Mouse (Mus musculus) gastrocnemius, adult 18-20 months (tissue): ENCODE results near the gene Scnn1a. TPM values are rescaled to one million over a fixed set of nuclear protein-coding genes. Genes with fewer than 3 reads are reported as not detected.

Experiments
- DNase-seq: peaks from one replicate; pipeline ENCODE4 v3.0.0; 2021; ENCODE audit warnings: low spot score
- total RNA-seq, 2 experiments: library from RNA; stranded (reverse); gene quantifications; 2 replicates each; pipeline ENCODE4 v1.2.3; 2021

Gene Scnn1a
- total RNA-seq, 2 experiments from 2014 or later = 0.19 to 0.25 TPM

GRCm38 (mm10) chr6:125360846-125361245 lies 40.4 kb downstream of the Scnn1a start:
- DNase-seq = no peak

GRCm38 (mm10) chr6:125361467-125362291 lies 41.2 kb downstream of the Scnn1a start:
- DNase-seq = no peak

GRCm38 (mm10) chr6:125363021-125363420 lies 42.6 kb downstream of the Scnn1a start:
- no peak for DNase-seq

GRCm38 (mm10) chr6:125363451-125364242 lies 43.2 kb downstream of the Scnn1a start:
- DNase-seq = no peak

- no peak for DNase-seq
Measured at GRCm38 (mm10) chr6:125364448-125364847, 44.0 kb downstream of the Scnn1a start.

GRCm38 (mm10) chr6:125365522-125365921 lies 45.1 kb downstream of the Scnn1a start:
- no peak for DNase-seq

GRCm38 (mm10) chr6:125366133-125366532 lies 45.7 kb downstream of the Scnn1a start:
- no peak for DNase-seq

- no peak for DNase-seq
Measured at GRCm38 (mm10) chr6:125367758-125368371, 47.4 kb downstream of the Scnn1a start.

GRCm38 (mm10) chr6:125377042-125377441 lies 56.6 kb downstream of the Scnn1a start:
- no peak for DNase-seq

- DNase-seq = peak; percentile 54
Measured at GRCm38 (mm10) chr6:125377582-125378451, 57.4 kb downstream of the Scnn1a start.

- DNase-seq = no peak
Measured at GRCm38 (mm10) chr6:125378621-125379020, 58.2 kb downstream of the Scnn1a start.

GRCm38 (mm10) chr6:125379781-125380180 lies 59.3 kb downstream of the Scnn1a start:
- no peak for DNase-seq

- no peak for DNase-seq
Measured at GRCm38 (mm10) chr6:125380372-125381360, 60.2 kb downstream of the Scnn1a start, which contains the start of gene Plekhg6. TSS of gene Plekhg6 (minus strand) at chr6:125380793.

- no peak for DNase-seq
Measured at GRCm38 (mm10) chr6:125382024-125382423, 61.6 kb downstream of the Scnn1a start.

GRCm38 (mm10) chr6:125385066-125385974 lies 64.9 kb downstream of the Scnn1a start:
- DNase-seq = no peak

GRCm38 (mm10) chr6:125386080-125386479 lies 65.6 kb downstream of the Scnn1a start:
- no peak for DNase-seq

GRCm38 (mm10) chr6:125389853-125390252 lies 69.4 kb downstream of the Scnn1a start:
- no peak for DNase-seq
